Mouse (Mus musculus): ENCODE results near the gene Gm17571. TPM values are rescaled to one million over a fixed set of nuclear protein-coding genes. Genes with fewer than 3 reads are reported as not detected.
A peak's percentile ranks its signal among the peaks of the same experiment; 100 is the strongest.

The Gm17571 gene
- total and polyA plus RNA-seq, 3 experiments = not detected

DNA sequence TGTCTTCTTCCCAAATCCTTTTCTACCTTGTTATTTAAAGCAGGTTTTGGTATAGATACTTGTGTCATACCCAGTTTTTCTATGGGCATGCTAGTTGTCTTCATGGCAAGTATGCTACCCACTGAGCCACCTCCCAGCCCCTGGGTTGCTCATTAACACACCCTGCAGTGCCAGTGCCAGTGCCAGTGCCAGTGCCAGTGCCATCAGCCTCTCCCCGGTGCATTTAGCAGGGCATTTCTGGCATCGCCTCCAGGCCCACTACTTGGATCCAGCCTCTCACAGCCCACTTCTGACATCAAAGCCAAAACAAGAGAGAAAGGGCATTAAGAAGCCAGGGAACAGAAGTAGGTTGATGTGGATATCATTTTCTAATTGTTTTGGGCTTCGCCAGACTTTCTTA is 14.9 kb downstream of the Gm17571 start:
- H3K36me3 ChIP-seq (replicated peaks in 1 of 2; ENCODE audit: control insufficient read depth in 1 of 2, insufficient read depth in 1 of 2, low read length in 1 of 2) = peaks cover 0 to 14% of the 10 kb centered on the region in 2 experiments
- no peak for DNase-seq (ENCODE audit: extremely low read depth)
- no peak overlapping the region for H3K27ac ChIP-seq (ENCODE audit: insufficient read depth, low read depth)
- H3K79me2 ChIP-seq (replicated peaks; ENCODE audit: control insufficient read depth, extremely low read depth, insufficient read depth, poor library complexity, severe bottlenecking) = peaks cover 4% of the 10 kb centered on the region; the same call in 1 of the 2 replicates
- no peak overlapping the region for H3K9ac ChIP-seq (ENCODE audit: insufficient read depth, low read depth)
- dilution Hi-C loops (cut with MboI; ENCODE audit: extremely low pct_ligation_motif_present, extremely low pct_unique_long_range_greater_than_20kb, low sequenced_read_pairs) = no loop called here
- no peak for TF ChIP-seq EP300 (IDR thresholded peaks at IDR 0.05; ENCODE audit: low read length)
- TF ChIP-seq PAX5 (IDR thresholded peaks at IDR 0.05; ENCODE audit: low read length) = no peak
- TF ChIP-seq HCFC1 (IDR thresholded peaks at IDR 0.05; ENCODE audit: low read depth, low read length) = no peak
- TF ChIP-seq NELFE (IDR thresholded peaks at IDR 0.05; ENCODE audit: low read depth, low read length) = no peak
- no peak for TF ChIP-seq CHD1 (IDR thresholded peaks at IDR 0.05; ENCODE audit: low read depth, low read length)
- TF ChIP-seq E2F4 (IDR thresholded peaks at IDR 0.05; ENCODE audit: insufficient replicate concordance, low read depth, low read length) = no peak
- TF ChIP-seq TBP (conservative IDR thresholded peaks at IDR 0.05; ENCODE audit: low read depth, low read length) = no peak
- TF ChIP-seq JUND (conservative IDR thresholded peaks at IDR 0.05; ENCODE audit: low read depth, low read length) = no peak
- H3K9me3 ChIP-seq (replicated peaks; ENCODE audit: low read length) = no peaks in the 10 kb centered on the region
- H3K27me3 ChIP-seq (replicated peaks) = no peaks in the 10 kb centered on the region
- in situ Hi-C loops (cut with MboI; ENCODE audit: low pct_ligation_motif_present, low pct_unique_long_range_greater_than_20kb, low sequenced_read_pairs) = no loop called here
- no peak overlapping the region for H3K4me2 ChIP-seq (ENCODE audit: insufficient read depth, low read depth, poor library complexity, severe bottlenecking)
- H3K4me1 ChIP-seq (ENCODE audit: control insufficient read depth in 1 of 2, insufficient read depth in 2 of 2) = peaks cover 7 to 22% of the 10 kb centered on the region in 2 experiments; a peak in 3 of 4 replicates
- no peak overlapping the region for H3K4me3 ChIP-seq (replicated peaks in 1 of 3; ENCODE audit: low read depth in 2 of 3, low read length in 2 of 3, poor library complexity in 1 of 3)

- peaks cover 4% of the 10 kb centered on the region; the same call in 1 of the 2 replicates for H3K79me2 ChIP-seq (replicated peaks; ENCODE audit: control insufficient read depth, extremely low read depth, insufficient read depth, poor library complexity, severe bottlenecking)
- in situ Hi-C loops (cut with MboI; ENCODE audit: low pct_ligation_motif_present, low pct_unique_long_range_greater_than_20kb, low sequenced_read_pairs) = no loop called here
- no peak for DNase-seq (ENCODE audit: extremely low read depth)
- H3K4me3 ChIP-seq (replicated peaks in 1 of 3; ENCODE audit: low read depth in 2 of 3, low read length in 2 of 3, poor library complexity in 1 of 3) = no peak overlapping the region
- no peaks in the 10 kb centered on the region for H3K9me3 ChIP-seq (replicated peaks; ENCODE audit: low read length)
- TF ChIP-seq ZC3H11A (IDR thresholded peaks at IDR 0.05; ENCODE audit: low read depth, low read length) = no peak
- no peak for TF ChIP-seq GABPA (IDR thresholded peaks at IDR 0.05; ENCODE audit: insufficient replicate concordance, low read depth, low read length)
- TF ChIP-seq SIN3A (IDR thresholded peaks at IDR 0.05; ENCODE audit: low read length) = no peak
- no peak for TF ChIP-seq MAX (IDR thresholded peaks at IDR 0.05; ENCODE audit: low read length)
- no peak for TF ChIP-seq HCFC1 (IDR thresholded peaks at IDR 0.05; ENCODE audit: low read depth, low read length)
- no peak for TF ChIP-seq CTCF (conservative IDR thresholded peaks at IDR 0.05 in 1 of 2, IDR thresholded peaks at IDR 0.05 in 1 of 2; ENCODE audit: low read depth in 2 of 2, low read length in 2 of 2)
- no peak for TF ChIP-seq JUND (conservative IDR thresholded peaks at IDR 0.05; ENCODE audit: low read depth, low read length)
- no peak for TF ChIP-seq NELFE (IDR thresholded peaks at IDR 0.05; ENCODE audit: low read depth, low read length)
- TF ChIP-seq ZMIZ1 (IDR thresholded peaks at IDR 0.05; ENCODE audit: low read depth, low read length) = no peak
- H3K27me3 ChIP-seq (replicated peaks) = no peaks in the 10 kb centered on the region
- dilution Hi-C loops (cut with MboI; ENCODE audit: extremely low pct_ligation_motif_present, extremely low pct_unique_long_range_greater_than_20kb, low sequenced_read_pairs) = no loop called here
- H3K36me3 ChIP-seq (replicated peaks in 1 of 2; ENCODE audit: control insufficient read depth in 1 of 2, insufficient read depth in 1 of 2, low read length in 1 of 2) = peaks cover 0 to 14% of the 10 kb centered on the region in 2 experiments
- H3K4me2 ChIP-seq (ENCODE audit: insufficient read depth, low read depth, poor library complexity, severe bottlenecking) = no peak overlapping the region
- H3K4me1 ChIP-seq (ENCODE audit: control insufficient read depth in 1 of 2, insufficient read depth in 2 of 2) = peaks cover 7 to 22% of the 10 kb centered on the region in 2 experiments; a peak in 3 of 4 replicates
- H3K9ac ChIP-seq (ENCODE audit: insufficient read depth, low read depth) = no peak overlapping the region
- no peak overlapping the region for H3K27ac ChIP-seq (ENCODE audit: insufficient read depth, low read depth)
Observed at GRCm38 (mm10) chr9:13430744-13431143, 15.8 kb downstream of the Gm17571 start.

- Histone ChIP-seq H3K27me3 (replicated peaks) (no peaks in the 10 kb centered on the region), H3K9me3 (replicated peaks; ENCODE audit: low read length) (no peaks in the 10 kb centered on the region), H3K27ac (ENCODE audit: insufficient read depth, low read depth) (no peak overlapping the region), H3K4me3 (replicated peaks in 1 of 3; ENCODE audit: low read depth in 2 of 3, low read length in 2 of 3, poor library complexity in 1 of 3) (no peak overlapping the region), H3K4me1 (ENCODE audit: control insufficient read depth in 1 of 2, insufficient read depth in 2 of 2) (peaks cover 7 to 22% of the 10 kb centered on the region in 2 experiments; a peak in 3 of 4 replicates), H3K36me3 (replicated peaks in 1 of 2; ENCODE audit: control insufficient read depth in 1 of 2, insufficient read depth in 1 of 2, low read length in 1 of 2) (peaks cover 0 to 12% of the 10 kb centered on the region in 2 experiments), H3K9ac (ENCODE audit: insufficient read depth, low read depth) (no peak overlapping the region), H3K4me2 (ENCODE audit: insufficient read depth, low read depth, poor library complexity, severe bottlenecking) (no peak overlapping the region), H3K79me2 (replicated peaks; ENCODE audit: control insufficient read depth, extremely low read depth, insufficient read depth, poor library complexity, severe bottlenecking) (peaks cover 4% of the 10 kb centered on the region; the same call in 1 of the 2 replicates)
- peak; percentile 21 for DNase-seq (ENCODE audit: extremely low read depth)
- dilution Hi-C loops (cut with MboI; ENCODE audit: extremely low pct_ligation_motif_present, extremely low pct_unique_long_range_greater_than_20kb, low sequenced_read_pairs) = no loop called here
- in situ Hi-C loops (cut with MboI; ENCODE audit: low pct_ligation_motif_present, low pct_unique_long_range_greater_than_20kb, low sequenced_read_pairs) = no loop called here
- no peak for TF ChIP-seq ELF1 (IDR thresholded peaks at IDR 0.05; ENCODE audit: low read depth, low read length)
- TF ChIP-seq GABPA (IDR thresholded peaks at IDR 0.05; ENCODE audit: insufficient replicate concordance, low read depth, low read length) = no peak
- no peak for TF ChIP-seq RAD21 (IDR thresholded peaks at IDR 0.05; ENCODE audit: low read depth, low read length)
- TF ChIP-seq NRF1 (IDR thresholded peaks at IDR 0.05; ENCODE audit: low read depth, low read length) = no peak
- TF ChIP-seq ZC3H11A (IDR thresholded peaks at IDR 0.05; ENCODE audit: low read depth, low read length) = no peak
- no peak for TF ChIP-seq USF2 (conservative IDR thresholded peaks at IDR 0.05; ENCODE audit: low read depth, low read length)
Observed at GRCm38 (mm10) chr9:13430302-13430701, 16.3 kb downstream of the Gm17571 start.
